Mouse (Mus musculus): ENCODE data around the gene Pla2g4e.
"Not testable (repeated sequence)": the region's sequence is repeated elsewhere in the genome, so short reads cannot be mapped to it uniquely, and the experiment has no call there.

The Pla2g4e gene

DNA sequence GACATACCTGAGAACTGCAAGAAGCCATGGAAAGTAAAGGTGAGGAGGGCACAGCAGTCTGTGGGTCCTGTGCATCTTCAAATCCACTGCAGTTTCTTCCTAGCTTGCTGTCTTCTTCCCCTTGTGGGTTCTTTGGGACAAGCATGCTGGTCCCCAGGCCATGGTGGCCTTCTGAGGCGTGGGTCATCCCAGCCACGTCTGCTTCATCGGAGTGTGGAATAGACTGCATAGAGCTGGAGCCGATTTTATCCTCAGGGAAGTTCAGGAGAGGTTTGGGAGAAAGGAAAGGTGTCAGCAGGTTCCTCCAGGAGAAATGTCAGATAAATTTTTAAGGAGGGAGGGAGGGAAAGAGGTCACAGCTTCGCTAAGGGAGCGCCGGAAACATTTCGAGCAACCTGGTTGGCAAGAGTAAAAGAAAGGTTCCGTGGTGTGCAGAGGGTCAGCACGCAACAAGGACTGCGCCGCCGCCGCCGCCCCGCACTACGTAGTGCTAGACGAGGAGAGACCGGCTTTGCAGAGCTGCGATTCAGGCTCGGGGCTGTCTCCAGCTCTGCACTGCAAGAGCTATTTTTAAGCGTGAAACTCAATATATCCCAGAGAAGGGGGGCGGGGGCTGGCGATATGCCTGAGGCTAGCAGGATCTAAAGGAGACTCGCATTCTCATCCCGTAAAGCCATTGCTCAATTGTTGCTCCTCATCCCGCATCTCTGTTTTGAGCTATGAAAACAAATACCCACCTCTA is at the start of gene Pla2g4e:
Gene Pla2g4e, minus strand, starts transcription at position 657 of the 742 bp plus-strand sequence.
- DNase-seq (ENCODE audit: low spot score in 2 of 2): no peak

DNA sequence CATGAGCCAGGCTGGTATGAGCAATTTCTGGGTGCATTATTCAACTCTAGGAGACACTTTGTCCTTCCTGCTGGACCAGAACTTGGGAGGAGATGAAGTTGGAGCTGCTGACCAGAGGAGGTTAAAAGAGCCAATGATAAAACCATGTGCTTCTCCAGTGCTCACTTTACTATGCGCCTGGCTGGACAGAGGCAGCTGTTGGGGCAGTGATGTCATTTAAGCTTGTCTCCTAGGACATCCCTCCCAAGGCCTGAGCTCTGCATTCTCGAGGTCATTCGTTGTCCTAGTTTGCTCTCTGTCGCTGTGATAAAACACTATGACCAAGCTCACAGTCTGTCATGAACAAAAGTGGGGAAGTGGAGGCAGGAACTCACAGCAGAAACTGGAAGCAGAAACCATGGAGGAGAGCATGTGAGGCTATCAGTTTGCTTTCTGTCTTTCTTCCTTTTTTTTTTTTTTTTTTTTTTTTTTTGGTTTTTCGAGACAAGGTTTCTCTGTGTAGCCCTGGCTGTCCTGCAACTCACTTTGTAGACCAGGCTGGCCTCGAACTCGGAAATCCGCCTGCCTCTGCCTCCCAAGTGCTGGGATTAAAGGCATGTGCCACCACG is 46.4 kb upstream of the Pla2g4e start:
- no peak for DNase-seq (ENCODE audit: low spot score in 2 of 2)

DNA sequence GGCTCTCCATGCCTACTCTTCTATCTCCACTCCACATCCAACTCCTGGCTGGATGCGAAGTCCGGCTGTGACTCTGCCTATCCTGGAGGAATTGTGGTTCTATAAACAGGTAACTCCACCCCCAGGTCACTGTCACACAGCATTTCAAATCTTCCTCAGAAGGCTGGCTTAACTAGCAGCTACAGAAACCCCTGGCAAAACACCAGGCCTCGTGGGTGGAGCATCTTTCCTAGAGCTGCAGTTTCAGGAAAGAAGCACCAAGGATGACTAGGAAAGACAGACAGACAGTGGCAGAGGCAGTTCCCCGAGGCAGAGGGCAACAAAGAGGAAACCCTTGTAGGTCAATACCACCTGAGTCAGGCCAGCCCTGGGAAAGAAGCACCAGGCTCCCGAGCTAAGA is 43.9 kb upstream of the Pla2g4e start, which contains the start of gene Pla2g4d:
Gene Pla2g4d, minus strand, starts transcription at position 203 of the 400 bp plus-strand sequence.
- no peak for DNase-seq (ENCODE audit: low spot score in 2 of 2)

DNA sequence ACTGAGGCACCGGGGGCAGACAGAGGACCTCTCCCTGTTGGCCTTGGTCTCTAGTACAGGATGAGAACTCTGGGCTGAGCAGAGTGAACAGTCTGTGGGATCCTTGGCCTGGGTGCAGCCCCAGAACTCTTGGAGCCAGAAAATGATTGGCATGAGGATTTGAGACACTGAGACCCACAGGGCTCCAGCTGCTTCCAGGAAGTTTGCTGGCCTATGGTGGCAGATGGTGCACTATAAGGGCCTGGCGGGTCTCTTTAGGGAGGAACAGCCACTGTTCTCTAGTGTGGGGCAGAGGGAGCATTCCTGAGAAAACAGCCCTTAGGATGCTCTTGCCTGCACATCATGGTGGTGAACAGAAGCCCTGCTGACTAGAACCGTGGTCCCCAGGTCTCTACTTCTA is 43.3 kb upstream of the Pla2g4e start:
- no peak for DNase-seq (ENCODE audit: low spot score in 2 of 2)

DNA sequence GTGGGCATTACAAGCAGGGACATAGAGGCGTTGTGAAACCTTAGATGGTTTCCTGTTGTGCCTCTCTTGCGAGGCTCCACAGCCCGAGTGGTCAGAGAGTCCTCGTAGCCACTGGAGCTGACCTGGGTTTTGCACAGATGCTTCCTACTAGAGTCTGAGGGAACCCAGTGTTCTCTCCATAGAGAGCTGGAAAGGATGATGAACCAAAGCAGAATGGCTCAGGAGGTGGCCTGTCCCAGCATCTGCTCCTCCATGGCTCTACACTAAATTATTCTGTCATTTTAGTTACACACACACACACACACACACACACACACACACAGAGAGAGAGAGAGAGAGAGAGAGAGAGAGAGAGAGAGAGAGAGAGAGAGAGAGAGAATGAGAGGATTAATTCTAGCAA is 40.5 kb upstream of the Pla2g4e start:
- DNase-seq (ENCODE audit: low spot score in 2 of 2): no peak

DNA sequence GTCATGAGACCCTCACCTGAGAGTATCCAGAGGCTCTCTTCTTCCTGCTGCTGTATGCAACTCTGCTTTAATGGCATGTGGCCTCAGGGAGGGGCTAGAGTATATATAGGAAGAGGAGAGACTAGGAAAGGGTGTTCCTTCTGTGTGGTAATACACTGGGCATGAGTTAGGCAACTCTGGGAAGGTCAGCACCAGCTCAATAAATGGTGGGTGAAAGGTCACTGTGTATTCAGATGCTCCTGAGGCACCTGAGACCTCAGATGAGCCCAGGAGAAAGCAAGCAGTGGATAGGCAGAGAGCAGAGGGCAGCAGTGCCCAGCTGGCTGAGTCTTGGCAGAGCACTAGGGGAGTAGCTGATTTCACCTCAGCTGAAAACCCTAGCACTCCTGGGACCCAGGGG is 39.6 kb upstream of the Pla2g4e start:
- DNase-seq (ENCODE audit: low spot score in 2 of 2): no peak

DNA sequence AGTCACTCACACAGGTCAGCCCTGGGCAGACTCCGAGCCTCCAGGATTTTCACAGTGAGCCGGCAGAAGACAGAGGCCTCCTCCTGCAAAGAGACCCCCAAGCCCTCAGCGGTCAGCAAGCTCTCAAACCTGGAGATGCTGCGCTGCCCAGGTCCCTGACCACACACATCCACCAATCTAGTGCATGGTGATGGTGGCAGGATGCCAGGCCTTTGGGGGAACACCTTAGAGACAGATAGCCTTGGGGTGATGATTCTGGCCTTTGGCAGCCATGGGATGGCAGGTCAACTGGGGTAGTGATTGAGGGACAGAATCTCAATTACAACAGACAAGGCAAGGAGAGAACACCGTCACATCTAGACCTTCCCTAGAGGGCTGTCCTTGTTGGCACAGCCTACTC is 39.0 kb upstream of the Pla2g4e start:
- no peak for DNase-seq (ENCODE audit: low spot score in 2 of 2)

DNA sequence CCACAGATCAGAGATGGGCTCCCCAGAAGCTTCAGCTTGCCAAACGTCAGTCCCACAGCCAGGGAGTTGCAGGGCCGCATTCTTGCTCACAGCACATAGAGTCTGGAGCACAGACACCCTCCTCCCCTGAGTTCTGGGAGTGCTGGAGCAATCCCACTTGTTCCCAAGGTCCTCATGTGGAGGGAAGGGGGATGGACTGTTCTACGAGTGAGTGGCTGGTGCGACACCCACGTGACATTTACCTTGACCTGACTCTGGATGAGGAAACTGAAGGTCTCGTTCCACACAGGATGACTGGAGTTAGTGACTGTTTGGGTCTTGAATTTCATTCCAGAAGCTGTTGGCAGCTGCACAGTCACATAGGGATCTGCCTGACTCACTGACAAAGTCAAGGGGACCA is 38.4 kb upstream of the Pla2g4e start:
- DNase-seq (ENCODE audit: low spot score in 2 of 2): no peak

DNA sequence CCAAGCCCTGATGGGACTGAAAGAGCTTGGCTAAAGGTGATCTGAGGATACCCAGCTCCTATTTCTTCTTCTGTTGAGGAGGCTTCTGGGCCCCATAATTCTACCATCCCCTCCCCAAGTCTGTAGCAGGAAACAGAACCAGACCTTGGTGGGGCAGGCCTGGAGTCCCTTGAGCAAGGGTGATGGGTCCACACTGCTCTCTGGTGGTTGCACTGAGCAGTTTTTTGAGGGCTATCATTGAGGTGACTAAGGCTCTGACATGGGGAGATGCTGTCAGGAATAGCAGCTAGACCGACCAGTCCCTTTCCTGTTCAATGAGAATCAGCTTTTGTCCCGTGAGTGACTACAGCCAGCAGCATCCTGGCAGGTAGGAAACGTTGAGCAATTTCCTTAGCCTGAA is 36.1 kb upstream of the Pla2g4e start:
- DNase-seq (ENCODE audit: low spot score in 2 of 2): no peak

DNA sequence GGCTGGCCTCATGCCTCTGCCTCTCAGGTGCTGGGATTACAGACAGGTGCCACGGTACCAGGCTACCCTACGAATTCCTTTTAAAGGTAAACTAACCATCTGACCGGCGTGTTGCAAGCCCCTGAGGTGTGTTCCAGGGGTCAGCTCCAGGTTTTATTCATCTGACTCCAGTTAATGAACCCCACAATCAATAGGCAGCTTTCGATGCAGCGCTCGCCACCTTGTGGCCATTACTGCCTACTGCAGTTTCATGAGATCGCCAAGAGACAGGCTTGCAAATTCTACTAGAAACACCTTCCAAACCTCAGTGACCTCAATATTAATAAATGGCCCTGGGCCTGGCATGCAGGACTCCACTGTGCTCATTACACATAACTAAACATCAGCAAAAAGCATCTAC is 34.8 kb upstream of the Pla2g4e start:
- peak in 1 of 2 experiments; percentile 22 for DNase-seq (ENCODE audit: low spot score in 2 of 2)

DNA sequence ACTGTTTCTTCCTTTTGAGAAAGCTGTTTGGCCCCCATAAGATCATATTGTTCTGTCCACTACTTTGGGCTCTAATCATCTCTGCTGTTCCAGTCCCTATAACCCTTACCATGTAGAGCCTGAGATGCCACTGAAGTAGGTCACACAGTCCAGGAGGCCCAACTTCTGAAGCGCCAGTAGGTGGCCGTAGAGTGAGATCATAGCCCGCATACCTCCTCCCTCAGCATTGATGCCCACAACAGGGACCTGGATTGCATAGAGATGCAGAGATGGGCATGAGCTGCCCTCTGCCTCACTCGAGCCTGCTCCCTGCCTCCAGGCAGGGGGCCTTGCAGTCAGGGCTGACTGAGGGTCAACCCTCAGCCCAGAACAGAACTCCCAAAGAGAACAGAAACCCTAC is 31.8 kb upstream of the Pla2g4e start:
- no peak for DNase-seq (ENCODE audit: low spot score in 2 of 2)

DNA sequence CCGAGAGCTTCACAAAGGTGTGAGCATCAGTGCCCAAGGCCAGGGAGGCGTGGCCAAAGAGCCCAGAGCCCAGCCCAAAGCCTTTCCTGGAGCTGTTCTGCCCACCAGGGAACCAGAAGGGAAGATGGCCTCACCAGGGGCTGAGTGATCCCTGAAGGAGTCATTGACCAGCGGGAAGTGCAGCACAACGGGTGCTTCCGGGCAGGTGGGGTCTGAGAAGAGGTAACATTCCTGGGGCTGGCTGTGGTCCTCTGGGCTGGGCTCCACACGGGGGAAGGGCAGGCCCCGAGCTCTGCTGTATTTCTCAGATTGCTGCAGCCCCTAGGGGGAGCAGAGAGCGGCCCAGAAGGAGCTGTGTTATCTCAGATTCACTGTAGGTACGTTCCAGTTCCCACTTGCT is 23.5 kb upstream of the Pla2g4e start:
- no peak for DNase-seq (ENCODE audit: low spot score in 2 of 2)

DNA sequence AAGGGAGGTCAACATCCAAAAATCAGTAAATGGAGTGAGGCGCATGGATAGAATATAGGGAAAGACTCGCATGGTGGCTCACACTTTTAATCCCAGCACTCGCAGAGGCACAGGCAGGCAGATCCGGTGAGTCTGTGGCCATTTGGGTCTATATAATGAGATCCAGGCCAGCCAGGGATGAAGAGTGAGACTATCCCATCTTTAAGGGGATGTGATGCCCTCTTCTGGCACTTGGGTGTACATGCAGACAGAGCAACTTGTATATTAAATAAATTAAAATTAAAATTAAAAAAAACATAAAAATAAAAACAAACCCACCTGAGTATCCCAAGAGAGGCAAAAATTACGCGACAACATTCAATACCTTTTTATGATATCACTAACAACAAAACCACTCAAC is 20.4 kb upstream of the Pla2g4e start:
- no peak for DNase-seq (ENCODE audit: low spot score in 2 of 2)

DNA sequence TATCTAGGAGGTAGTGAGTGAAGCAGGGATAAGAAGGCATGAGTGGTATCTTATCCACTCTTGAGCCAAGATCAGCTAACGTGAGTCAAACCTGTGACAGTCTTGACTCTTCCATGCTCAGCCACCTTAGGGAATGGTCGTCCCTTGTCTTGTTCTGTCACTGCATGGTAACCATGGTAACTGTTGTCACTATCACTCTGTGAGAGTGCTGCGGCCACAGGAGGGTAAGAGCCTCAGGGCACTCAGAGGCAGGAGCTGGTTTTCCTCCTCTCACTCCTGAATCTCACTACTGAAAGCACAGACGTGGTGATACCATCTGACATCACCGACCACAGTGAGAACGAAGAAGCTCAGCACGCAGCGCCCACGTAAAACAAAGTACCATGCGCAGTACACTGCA is 19.7 kb upstream of the Pla2g4e start:
- DNase-seq (ENCODE audit: low spot score in 2 of 2): no peak

DNA sequence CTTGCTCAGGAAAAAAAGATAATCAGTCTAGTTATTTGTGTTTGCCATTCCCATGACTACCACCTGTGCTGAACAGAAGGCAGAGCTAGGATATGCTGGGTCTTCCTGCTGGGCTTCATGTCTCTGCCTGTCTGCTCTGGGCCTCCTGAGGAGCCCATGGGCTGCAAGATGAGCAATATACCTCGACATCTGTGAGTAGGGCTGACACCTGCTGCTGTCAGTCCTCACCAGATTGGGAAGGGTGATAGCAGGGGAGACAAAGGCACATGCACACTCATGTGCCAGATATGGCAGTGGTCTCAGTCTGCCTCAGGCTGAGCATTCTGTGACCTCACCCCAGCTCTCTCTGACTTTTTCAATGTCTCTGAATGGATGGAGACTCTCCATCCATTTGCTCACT is 17.7 kb upstream of the Pla2g4e start:
- DNase-seq (ENCODE audit: low spot score in 2 of 2): no peak

DNA sequence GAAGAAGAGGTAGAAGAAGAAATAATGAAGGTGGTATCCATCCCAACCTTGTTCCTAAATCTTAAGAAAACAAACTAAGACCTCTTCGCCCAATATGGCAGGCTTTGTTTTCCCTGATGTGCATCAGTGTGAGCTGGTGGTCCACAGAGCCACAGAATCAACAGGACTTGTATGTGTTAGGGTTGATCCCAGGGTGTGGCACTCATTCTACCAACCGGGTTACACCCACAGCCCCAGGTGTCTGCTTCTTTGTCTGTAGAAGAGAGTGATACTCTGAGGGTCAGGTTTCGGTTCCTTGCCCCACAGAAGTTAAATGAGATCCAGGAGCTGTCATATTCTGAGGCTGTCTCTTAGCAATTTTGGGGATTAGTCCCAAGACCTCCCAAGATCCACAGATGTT is 16.2 kb upstream of the Pla2g4e start:
- DNase-seq (ENCODE audit: low spot score in 2 of 2): no peak

DNA sequence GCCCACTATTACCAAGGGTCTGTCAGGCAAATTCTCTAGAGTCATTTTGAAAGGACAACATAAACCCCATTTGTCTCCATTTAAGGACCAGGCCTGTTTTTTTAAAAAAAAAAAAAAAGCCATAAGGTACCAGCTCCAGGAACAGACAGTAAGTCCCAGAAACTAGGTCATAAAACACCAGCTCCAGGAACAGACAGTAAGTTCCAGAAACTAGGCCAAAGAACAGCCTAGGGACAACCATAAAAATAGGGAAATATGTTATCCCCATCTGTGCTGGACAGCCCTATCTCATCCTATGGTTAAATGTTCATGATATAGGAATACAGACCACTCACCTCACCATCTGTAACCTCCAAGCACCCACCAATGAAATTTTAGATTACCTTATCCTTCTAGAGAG is 11.1 kb upstream of the Pla2g4e start:
- no peak for DNase-seq (ENCODE audit: low spot score in 2 of 2)

DNA sequence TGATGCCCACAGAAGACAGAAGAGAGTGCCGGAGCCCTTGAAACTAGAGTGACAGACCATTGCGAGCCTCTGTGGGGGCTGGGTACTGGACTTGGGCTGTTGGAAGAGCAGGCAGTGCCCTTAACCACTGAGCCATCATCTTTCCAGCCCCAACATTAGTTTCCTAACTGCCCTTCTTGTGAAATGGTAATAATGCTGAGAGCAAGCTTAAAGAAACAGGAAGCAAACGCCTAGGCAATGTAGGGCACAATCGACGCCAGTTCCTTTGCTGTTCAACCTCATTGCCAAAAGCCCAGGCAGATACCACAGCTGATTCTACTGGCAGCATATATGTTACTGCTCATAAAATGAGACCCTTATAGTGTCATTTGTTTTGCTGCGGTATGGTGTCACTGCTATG is 7.5 kb upstream of the Pla2g4e start:
- DNase-seq (ENCODE audit: low spot score in 2 of 2): no peak

DNA sequence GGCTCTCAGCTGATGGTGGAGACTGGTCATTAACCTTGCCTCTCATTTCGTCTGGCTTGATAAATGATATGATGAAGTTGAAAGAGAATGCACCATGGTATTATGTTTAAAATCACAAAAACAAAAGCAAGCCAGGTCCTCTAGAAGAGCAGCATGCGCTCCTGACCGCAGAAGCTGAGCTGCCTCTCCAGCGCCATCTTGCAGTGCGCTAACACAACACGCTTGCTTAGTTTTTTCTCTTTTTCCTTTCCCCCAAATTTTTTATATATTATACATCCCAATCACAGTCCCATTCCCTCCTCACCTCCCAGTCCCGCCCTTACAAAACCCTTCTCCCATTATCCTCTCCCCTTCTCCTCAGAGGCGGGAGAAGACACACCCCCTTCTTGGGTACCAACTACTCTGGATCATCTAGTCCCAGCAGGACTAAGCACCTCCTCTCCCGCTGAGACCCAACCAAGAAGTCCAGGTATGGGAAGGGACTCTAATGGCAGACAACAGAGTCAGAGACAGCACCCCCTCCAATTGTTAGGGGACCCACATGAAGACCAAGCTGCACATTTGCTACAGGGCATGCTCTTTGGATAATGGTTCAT is 384 bp upstream of the Pla2g4e start:
- DNase-seq (ENCODE audit: low spot score in 2 of 2): no peak

DNA sequence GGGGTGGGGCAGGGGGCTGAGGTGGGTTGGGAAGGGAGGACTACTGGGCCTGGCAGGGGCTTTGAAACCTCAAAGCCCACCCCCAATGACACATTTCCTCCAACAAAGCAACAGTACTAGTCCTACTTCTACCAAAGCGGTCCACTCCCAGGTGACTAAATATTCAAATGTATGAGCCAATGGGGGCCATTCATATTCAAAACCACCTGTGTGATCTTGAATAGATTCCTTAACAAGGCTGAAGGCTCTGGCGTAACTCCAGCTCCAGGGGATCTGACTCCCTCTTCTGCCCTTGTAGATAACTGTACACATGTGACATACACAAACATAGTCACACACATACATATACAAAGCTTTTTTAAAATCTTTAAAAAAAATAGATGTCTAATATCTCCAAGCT is 1.1 kb downstream of the Pla2g4e start:
- DNase-seq (ENCODE audit: low spot score in 2 of 2): no peak

DNA sequence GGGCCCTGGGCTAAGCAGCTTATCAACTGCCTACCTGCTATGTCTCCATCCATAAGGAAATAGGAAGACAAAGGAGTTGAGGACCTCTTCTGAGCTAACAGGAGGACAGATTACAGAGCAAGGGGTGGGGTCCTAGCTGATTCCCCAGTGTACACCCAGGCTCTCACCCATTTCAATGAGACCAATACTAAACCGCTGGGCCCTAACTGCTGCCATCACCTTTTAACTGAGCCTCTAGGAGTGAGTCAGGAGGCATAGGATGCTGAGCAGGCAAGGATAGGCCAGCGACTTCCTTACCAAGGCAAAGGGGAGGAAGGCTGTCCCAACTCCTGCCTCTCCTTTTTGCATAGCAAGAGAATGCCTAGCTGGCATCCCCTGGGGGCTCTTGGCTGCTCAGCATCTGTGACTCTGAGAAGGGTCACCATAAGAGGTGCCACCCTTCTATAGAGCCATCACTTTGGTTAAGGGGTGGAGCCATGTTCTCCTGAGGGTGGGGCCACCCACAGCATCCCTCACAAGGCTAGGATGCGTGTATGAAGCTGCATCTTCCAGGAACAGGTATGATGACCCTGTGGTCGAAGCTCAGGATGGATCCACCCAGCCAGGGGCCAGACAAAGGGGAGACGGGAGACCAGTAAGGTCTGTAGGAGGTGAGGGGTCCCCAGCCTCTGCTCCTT is 2.2 kb downstream of the Pla2g4e start:
- no peak for DNase-seq (ENCODE audit: low spot score in 2 of 2)

DNA sequence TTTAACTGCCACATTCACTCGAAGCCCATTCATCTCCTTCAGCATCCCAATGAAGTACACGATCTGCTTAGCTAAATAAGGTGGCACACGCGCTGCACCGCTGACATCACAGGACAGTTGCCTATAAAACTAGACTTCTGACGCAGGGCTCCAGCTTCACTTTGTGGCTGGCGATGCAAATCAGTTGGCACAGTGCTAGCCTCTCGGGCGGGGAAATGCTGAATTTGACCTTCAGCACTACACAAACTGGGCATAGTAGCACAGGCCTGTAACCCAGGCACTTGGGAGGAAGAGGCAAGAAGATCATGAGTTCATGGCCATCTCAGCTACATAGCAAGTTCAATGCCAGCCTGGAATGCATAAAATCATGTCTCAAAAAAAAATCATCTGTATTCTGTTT is 6.4 kb downstream of the Pla2g4e start:
- not testable (repeated sequence) for DNase-seq (ENCODE audit: low spot score in 2 of 2)

DNA sequence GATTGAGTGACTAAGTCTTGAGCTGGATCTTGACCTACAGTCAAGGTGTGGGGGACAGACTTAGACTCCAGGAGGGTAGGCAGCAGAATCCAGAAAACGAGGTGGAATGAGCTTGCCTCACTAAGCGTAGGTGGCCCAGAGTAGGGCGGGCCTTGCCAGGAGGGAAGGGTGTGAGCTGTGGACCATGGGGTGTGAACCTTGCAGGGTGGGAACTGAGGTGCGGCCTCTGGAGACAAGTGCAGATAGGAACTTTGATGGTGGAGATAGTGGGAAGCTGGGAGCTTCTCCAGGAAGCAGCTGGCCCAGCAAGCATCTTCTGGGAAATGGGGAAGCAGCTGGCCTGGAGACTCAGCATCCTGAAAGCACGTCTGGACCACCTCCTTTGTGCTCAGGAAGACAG is 7.4 kb downstream of the Pla2g4e start:
- DNase-seq (ENCODE audit: low spot score in 2 of 2): no peak

Measured in heart, adult 9 months (tissue).